Mouse (Mus musculus): ENCODE data around the gene Wdr4.

- no peak for TF ChIP-seq POLR2A (IDR thresholded peaks at IDR 0.05; ENCODE audit: borderline replicate concordance, low read depth, low read length)
- TF ChIP-seq CTCF (IDR thresholded peaks at IDR 0.05; ENCODE audit: low read depth, low read length): no peak
These were observed 45.0 kb upstream of the Wdr4 start for GRCm38 (mm10) chr17:31564858-31565140.
